Mouse (Mus musculus) hindbrain, embryonic 15.5 days (tissue): Measurements from ENCODE around the gene Tmem108. TPM values are rescaled to one million over a fixed set of nuclear protein-coding genes. Genes with fewer than 3 reads are reported as not detected.
A peak's percentile ranks its signal among the peaks of the same experiment; 100 is the strongest.

Source experiments
- ATAC-seq: fragments of 200-750 bp; cut with Nextera tagmentation; 2 replicates; pipeline ENCODE4 v1.8.0; 2017; ENCODE audit warnings: low read depth, moderate number of reproducible peaks, moderate TSS enrichment; ENCODE audit not compliant: low FRiP score
- H3K27ac ChIP-seq: fragments of 300-500 bp; sonication (generic); replicated peaks from 2 replicates; pipeline ENCODE4 v1.5.1; 2015; ENCODE audit warnings: mild to moderate bottlenecking, inconsistent platforms
- H3K27me3 ChIP-seq: fragments of 300-500 bp; sonication (generic); 2 replicates; pipeline ENCODE4 v1.6.1; 2015; ENCODE audit warnings: control low read depth, inconsistent platforms
- H3K36me3 ChIP-seq: fragments of 300-500 bp; sonication (generic); 2 replicates; pipeline ENCODE4 v1.6.1; 2015; ENCODE audit warnings: control low read depth, inconsistent platforms
- H3K4me1 ChIP-seq: fragments of 300-500 bp; sonication (generic); replicated peaks from 2 replicates; pipeline ENCODE4 v1.6.1; 2015; ENCODE audit warnings: control low read depth, inconsistent platforms
- H3K4me2 ChIP-seq: fragments of 300-500 bp; sonication (generic); 2 replicates; pipeline ENCODE4 v1.6.1; 2015; ENCODE audit warnings: moderate library complexity, mild to moderate bottlenecking, inconsistent platforms
- H3K4me3 ChIP-seq: fragments of 300-500 bp; sonication (generic); 2 replicates; pipeline ENCODE4 v1.5.1; 2015; ENCODE audit warnings: mild to moderate bottlenecking, inconsistent platforms
- H3K9ac ChIP-seq: fragments of 300-500 bp; sonication (generic); 2 replicates; pipeline ENCODE4 v1.6.1; 2015; ENCODE audit warnings: inconsistent platforms
- H3K9me3 ChIP-seq: fragments of 300-500 bp; sonication (generic); 2 replicates; pipeline ENCODE4 v1.6.1; 2016; ENCODE audit warnings: control low read depth, inconsistent platforms
- WGBS: fragments of 180-500 bp; shearing (Covaris S2); methylation state at CpG from one replicate; pipeline ENCODE4 v1.1.7; 2015; 5-methylcytosine and 5-hydroxymethylcytosine counted together
- polyA plus RNA-seq: library from polyadenylated mRNA; unstranded; fragments of >200 nt; fragmentation: Nextera tagmentation; extraction: Ambion mirVana; gene quantifications from 2 replicates; pipeline ENCODE4 v1.2.1, GENCODE M21; 2015

Gene Tmem108
- polyA plus RNA-seq, 1 experiment from 2014 or later = 30.2 TPM

DNA sequence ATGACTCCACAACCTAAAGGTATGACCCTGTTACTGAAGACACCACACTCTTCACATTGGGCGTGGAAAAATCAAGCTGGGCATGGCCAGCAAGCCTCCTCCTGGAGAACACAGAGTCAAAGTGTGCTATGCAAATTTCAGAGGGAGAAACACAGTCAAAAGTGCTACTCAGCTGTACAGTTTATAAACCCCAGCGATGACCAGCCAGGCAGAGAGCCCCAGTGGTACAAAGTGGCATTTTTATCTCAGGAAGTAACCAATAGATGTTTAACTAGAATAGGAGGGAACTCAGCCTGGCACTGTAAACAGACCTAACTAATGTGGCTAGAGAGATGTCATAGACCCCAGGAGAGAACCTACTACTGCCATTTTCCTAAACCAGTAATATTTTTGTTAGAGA, 115.0 kb downstream of the Tmem108 start:
- Histone ChIP-seq H3K36me3 (no peaks in the 10 kb centered on the region), H3K9me3 (no peaks in the 10 kb centered on the region), H3K9ac (no peak overlapping the region), H3K4me1 (peaks cover 4% of the 10 kb centered on the region; the same call in 1 of the 2 replicates), H3K4me2 (no peak overlapping the region), H3K27me3 (no peaks in the 10 kb centered on the region), H3K4me3 (no peak overlapping the region), H3K27ac (no peak overlapping the region)
- 78% methylated on average over 2 of the region's 2 CpGs for WGBS
- ATAC-seq = no peak

DNA sequence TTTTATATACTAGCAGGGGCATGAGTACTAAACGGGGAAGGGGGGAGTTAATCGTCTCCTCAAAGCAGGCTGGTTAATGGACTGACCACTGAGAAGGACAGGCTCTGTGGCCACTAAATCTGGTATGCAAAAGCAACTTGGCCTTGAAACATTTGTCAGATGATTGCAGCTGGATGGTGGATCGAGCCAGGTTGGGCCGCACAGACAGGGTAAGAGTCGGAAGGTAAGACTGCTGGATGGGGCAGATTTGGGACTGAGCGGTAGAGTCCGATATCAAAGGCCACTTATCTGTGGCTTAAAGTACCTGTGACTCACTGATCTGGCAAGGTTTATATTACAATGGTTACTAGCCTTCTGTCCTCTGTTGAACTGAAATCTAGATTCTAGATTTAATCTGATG, 115.9 kb downstream of the Tmem108 start:
- Histone ChIP-seq H3K4me2 (no peak overlapping the region), H3K9ac (no peak overlapping the region), H3K4me3 (no peak overlapping the region), H3K36me3 (no peaks in the 10 kb centered on the region), H3K27ac (no peak overlapping the region), H3K9me3 (no peaks in the 10 kb centered on the region), H3K4me1 (peaks cover 10% of the 10 kb centered on the region), H3K27me3 (no peaks in the 10 kb centered on the region)
- ATAC-seq = no peak
- 93% methylated on average over 7 of the region's 7 CpGs for WGBS

DNA sequence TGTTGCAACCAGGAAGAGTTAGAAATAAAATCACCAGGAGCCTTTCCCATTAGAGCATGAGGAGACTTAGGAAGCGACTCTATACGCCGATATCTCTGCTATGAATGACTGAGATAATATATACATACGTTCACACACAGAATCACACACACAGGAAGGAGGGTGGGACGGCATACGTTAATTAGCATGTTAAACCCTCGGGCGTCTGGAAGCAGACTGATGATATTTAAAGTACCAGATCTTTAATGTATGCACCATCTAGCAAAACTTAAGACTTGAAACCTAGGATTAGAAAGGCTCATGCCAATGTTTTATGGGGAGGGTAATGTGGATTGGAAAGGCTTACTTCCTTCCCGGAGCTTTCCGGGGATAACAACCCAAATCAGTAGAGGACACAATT, 119.3 kb downstream of the Tmem108 start:
- Histone ChIP-seq H3K36me3 (no peaks in the 10 kb centered on the region), H3K4me2 (no peak overlapping the region), H3K27me3 (no peaks in the 10 kb centered on the region), H3K9me3 (no peaks in the 10 kb centered on the region), H3K4me3 (no peak overlapping the region), H3K9ac (no peak overlapping the region), H3K4me1 (peaks cover 17% of the 10 kb centered on the region), H3K27ac (no peak overlapping the region)
- ATAC-seq = no peak
- whole genome bisulfite sequencing = 61% methylated on average over 10 of the region's 10 CpGs

DNA sequence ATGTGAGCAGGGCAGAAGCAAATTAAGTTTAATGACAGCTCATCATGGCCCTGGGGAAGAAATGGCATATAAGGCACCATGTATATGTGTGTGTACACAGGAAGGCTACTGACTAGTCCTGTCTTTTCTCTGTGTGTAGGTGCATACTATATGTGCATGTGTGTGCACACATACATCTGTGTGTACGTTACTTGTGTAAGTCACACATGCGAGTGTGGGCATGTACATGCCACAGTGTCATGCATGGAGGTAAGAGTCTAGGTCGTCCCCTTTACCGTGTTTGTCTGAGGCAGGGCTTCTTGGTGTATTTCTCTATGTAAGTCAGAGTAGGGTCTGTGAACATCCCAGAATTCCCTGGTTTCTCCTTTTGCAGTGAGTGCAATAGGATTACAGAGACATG, 120.3 kb downstream of the Tmem108 start:
- H3K27me3 ChIP-seq = no peaks in the 10 kb centered on the region
- peak; percentile 27; the same call in 1 of the 2 replicates for ATAC-seq
- H3K4me2 ChIP-seq = no peak overlapping the region
- 81% methylated on average over 4 of the region's 4 CpGs for WGBS
- no peak overlapping the region for H3K9ac ChIP-seq
- H3K4me1 ChIP-seq = peaks cover 17% of the 10 kb centered on the region
- H3K27ac ChIP-seq = 0 out of 2 replicates have a peak overlapping the region, but pooled peaks have one; percentile 15
- no peaks in the 10 kb centered on the region for H3K9me3 ChIP-seq
- no peaks in the 10 kb centered on the region for H3K36me3 ChIP-seq
- H3K4me3 ChIP-seq = no peak overlapping the region

DNA sequence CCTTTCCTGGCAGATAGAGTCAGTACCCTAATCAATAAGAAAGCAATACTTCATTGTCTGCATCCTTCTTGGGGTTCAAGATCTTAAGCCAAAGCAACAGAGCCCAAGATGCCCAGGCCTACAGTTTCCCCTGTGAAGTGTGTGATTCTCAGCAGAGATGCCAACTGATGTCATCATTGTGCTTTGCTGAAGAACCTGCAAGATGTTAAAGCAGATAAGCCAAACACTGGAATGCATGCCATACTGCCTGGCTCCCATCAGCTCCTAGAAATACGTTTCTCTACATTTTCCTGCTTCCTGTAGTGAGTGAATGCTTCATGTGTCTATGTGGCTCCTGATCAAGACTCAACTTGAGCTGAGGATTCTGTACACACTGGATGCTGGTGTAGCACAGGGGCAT, 122.2 kb downstream of the Tmem108 start:
- Histone ChIP-seq H3K4me3 (no peak overlapping the region), H3K36me3 (no peaks in the 10 kb centered on the region), H3K4me1 (peaks cover 17% of the 10 kb centered on the region), H3K9ac (no peak overlapping the region), H3K27me3 (no peaks in the 10 kb centered on the region), H3K9me3 (no peaks in the 10 kb centered on the region), H3K4me2 (no peak overlapping the region), H3K27ac (no peak overlapping the region; the same call in 1 of the 2 replicates)
- WGBS = 65% methylated on average over 1 of the region's 1 CpGs
- ATAC-seq = no peak

DNA sequence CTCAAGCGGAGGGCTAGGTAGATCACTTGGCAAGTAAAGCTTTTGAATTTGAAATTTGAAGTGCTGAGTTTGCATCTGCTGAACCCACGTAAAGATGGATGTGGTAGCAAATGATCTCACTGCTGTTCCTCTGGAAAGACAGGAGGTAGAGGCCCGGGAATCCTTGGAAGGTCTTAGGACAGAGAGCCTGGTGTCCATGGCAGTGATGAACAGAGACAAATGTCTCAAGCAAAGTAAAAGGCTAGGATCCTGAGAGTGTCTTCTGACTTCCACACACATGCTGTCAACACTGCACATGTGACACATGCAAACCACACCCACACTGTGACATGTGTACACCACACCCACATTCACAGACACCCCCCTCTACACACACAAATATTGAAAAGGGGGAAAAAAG, 124.2 kb downstream of the Tmem108 start:
- H3K9ac ChIP-seq = no peak overlapping the region
- no peaks in the 10 kb centered on the region for H3K27me3 ChIP-seq
- H3K36me3 ChIP-seq = no peaks in the 10 kb centered on the region
- H3K9me3 ChIP-seq = no peaks in the 10 kb centered on the region
- peaks cover 17% of the 10 kb centered on the region for H3K4me1 ChIP-seq
- ATAC-seq = no peak
- H3K4me3 ChIP-seq = no peak overlapping the region
- no peak overlapping the region for H3K27ac ChIP-seq
- H3K4me2 ChIP-seq = no peak overlapping the region
- WGBS = 73% methylated on average over 3 of the region's 3 CpGs

DNA sequence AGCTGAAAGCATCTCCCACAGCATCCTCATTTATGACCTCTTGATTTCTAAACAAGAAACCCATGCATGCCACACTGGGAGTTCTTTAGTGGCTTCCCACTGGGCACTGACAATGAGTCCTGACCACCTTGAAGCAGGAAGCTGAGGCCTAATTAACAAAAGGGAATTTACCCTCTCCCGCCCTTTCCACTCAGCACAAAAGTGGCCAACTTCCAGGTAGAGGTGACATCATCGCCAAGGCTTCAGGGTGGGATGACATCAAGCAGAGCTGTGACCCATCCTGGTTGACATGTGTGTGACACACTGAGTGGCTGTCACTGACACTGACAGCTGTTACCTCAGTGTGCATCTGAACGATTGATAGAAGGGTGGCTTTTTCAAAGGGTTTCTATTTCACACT, 124.8 kb downstream of the Tmem108 start:
- Histone ChIP-seq H3K27ac (no peak overlapping the region), H3K4me3 (no peak overlapping the region), H3K4me1 (peaks cover 17% of the 10 kb centered on the region), H3K36me3 (no peaks in the 10 kb centered on the region), H3K9me3 (no peaks in the 10 kb centered on the region), H3K27me3 (no peaks in the 10 kb centered on the region), H3K4me2 (no peak overlapping the region), H3K9ac (no peak overlapping the region)
- no peak for ATAC-seq
- WGBS = 57% methylated on average over 3 of the region's 3 CpGs

DNA sequence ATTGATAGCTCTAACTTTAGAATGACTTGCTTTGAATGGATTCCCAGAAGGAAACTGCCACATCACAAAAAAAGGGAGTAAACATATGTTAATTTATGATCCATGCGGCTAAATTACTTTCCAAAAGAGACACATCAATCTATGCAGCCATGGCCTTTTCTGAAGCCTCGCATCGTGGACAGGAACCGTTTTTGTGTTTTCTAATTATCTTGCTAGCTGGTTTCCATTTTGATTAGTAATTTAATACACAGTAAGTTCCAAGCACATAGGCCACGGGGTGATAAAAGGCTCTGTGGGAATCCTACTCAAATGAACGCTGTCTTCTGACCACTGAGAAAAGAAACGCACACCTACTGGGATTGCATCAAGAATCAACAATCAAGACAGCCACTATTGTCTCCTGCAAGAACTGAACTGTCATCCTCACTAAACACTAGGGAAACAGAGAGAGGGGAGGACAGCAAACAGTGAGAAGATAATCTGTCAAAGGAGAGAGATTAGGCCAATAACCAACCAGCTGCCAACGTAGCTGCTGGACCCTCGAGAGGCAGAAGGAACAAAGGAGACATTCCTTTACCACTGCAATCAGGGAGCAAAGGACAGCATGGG, 132.7 kb downstream of the Tmem108 start:
- no peaks in the 10 kb centered on the region for H3K36me3 ChIP-seq
- no peak for ATAC-seq
- no peaks in the 10 kb centered on the region for H3K27me3 ChIP-seq
- H3K4me1 ChIP-seq = peaks cover 16% of the 10 kb centered on the region
- H3K9ac ChIP-seq = no peak overlapping the region
- H3K4me2 ChIP-seq = no peak overlapping the region
- no peaks in the 10 kb centered on the region for H3K9me3 ChIP-seq
- 11% methylated on average over 9 of the region's 9 CpGs for WGBS
- H3K27ac ChIP-seq = no peak overlapping the region
- H3K4me3 ChIP-seq = no peak overlapping the region

DNA sequence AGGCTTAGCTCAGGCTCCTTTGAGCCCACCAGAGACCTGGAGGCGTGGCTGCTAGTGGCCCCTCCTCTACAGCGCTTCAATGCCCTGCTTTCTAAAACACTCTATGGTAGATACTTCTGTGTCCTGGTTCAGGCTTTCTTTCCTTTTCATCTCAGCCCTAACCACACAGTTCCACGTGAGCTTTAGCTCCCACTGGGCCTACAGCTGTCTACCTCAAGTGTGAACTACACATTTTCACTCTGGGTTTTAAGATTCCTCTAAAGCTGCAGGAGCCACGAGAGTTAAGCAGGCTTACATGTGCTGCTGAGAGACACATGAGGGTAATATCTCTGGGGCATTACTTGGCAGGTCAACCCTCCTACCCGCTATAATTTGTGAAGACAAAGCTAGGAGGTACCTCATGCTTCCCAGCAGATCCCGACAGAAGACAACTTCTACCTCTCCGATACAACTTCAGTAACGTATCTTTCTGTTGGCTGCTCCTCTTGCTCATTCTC, 134.2 kb downstream of the Tmem108 start:
- H3K4me1 ChIP-seq = peaks cover 16% of the 10 kb centered on the region
- no peak for ATAC-seq

DNA sequence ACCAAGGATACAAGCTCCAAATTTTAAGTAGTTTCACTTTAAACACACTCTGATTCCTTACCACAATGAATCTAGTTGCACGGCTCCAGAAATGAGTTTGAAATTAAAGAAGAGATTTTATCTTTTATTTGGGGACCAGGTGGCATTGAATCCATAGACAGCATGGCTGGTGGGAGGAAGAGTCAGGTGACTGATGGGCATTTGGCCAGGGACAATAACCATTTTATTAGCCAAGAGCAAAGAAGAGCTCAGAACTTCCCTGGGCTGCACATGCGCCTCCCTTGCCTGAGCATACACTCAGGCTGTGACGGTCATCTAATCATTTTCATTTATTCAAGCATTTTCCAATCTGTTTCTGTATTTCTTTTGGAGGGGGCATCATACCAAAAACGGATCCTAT, 135.5 kb downstream of the Tmem108 start:
- Histone ChIP-seq H3K27ac (no peak overlapping the region), H3K36me3 (no peaks in the 10 kb centered on the region), H3K4me3 (no peak overlapping the region), H3K4me2 (no peak overlapping the region), H3K9ac (no peak overlapping the region), H3K27me3 (no peaks in the 10 kb centered on the region), H3K4me1 (peaks cover 16% of the 10 kb centered on the region), H3K9me3 (no peaks in the 10 kb centered on the region)
- 87% methylated on average over 4 of the region's 4 CpGs for WGBS
- ATAC-seq = no peak

More for the DNA sequence above, 134.2 kb downstream of the Tmem108 start:
- Histone ChIP-seq H3K4me3 (no peak overlapping the region), H3K27ac (no peak overlapping the region), H3K36me3 (no peaks in the 10 kb centered on the region), H3K27me3 (no peaks in the 10 kb centered on the region), H3K9ac (no peak overlapping the region), H3K9me3 (no peaks in the 10 kb centered on the region), H3K4me2 (no peak overlapping the region)
- 84% methylated on average over 8 of the region's 8 CpGs for WGBS

DNA sequence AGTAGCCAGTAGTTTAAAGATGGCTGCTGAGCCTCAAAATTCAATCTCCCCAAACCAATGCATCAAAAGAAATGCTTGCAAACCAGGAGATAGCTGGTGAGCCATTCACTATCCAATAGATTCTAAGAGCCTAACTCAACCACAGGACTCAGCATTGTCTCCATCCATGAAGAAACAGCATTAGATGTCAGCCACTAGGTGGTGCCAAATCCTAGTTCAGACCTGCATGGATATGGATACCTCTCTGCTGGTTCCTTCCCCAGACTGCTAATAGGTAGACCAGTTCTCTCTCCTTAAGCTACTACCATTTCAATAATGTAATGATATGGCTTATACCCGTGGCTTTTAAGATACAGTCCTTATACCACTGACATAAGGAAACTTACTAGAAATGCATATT, 137.0 kb downstream of the Tmem108 start:
- Histone ChIP-seq H3K4me3 (no peak overlapping the region), H3K4me1 (peaks cover 14% of the 10 kb centered on the region), H3K27ac (no peak overlapping the region), H3K4me2 (no peak overlapping the region), H3K27me3 (no peaks in the 10 kb centered on the region), H3K36me3 (no peaks in the 10 kb centered on the region), H3K9ac (no peak overlapping the region), H3K9me3 (no peaks in the 10 kb centered on the region)
- 67% methylated on average over 1 of the region's 1 CpGs for WGBS
- peak; percentile 83 for ATAC-seq

DNA sequence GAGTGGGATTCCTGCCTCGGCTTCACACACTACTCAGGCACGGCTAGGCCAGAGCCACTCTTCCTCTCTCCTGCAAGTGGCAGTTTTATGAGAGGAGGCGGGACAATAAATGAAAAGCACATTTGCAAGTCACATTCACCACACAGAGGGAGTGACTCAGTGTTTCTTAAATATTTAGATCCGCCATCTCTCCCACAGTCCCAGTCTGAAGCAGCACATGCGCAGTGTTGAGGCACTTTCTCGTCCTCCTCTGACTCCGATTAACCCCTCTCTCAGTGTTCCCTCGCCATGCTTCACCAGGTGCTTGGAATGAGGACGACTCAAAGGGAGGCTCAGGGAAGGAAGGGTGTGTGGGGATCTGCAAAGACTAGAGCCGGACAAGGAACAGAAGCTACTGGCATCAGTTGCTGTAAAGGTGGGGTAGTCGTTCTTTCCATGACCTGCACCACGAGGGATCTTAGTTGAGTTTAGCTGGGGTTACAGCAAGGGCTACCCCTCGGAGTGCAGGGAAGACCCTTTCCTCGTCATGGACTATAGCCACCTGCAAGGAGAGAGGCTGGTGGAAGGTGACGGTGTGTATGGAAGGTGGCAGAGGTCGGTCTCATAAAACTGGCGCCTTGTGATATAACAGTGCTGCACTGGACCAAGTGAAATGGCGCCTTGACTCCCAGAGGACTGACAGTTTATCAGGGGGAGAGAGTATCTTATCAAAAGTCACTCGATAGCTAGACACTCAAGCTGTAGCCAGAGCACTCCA, 137.9 kb downstream of the Tmem108 start:
- 78% methylated on average over 19 of the region's 19 CpGs for WGBS

More for the DNA sequence above, 137.9 kb downstream of the Tmem108 start:
- Histone ChIP-seq H3K4me3 (no peak overlapping the region), H3K9me3 (no peaks in the 10 kb centered on the region), H3K27ac (no peak overlapping the region), H3K27me3 (no peaks in the 10 kb centered on the region), H3K36me3 (no peaks in the 10 kb centered on the region), H3K4me1 (peaks cover 5% of the 10 kb centered on the region), H3K9ac (no peak overlapping the region), H3K4me2 (no peak overlapping the region)
- no peak for ATAC-seq
